Mouse (Mus musculus) urinary bladder, postnatal 14 days (tissue): Measurements from ENCODE around the gene Gm49342.
"Not testable (repeated sequence)": the region's sequence is repeated elsewhere in the genome, so short reads cannot be mapped to it uniquely, and the experiment has no call there.

ENCODE experiments used
- DNase-seq: peaks from one replicate; pipeline ENCODE4 v3.0.0; 2021; ENCODE audit warnings: low spot score

Gm49342 gene

DNA sequence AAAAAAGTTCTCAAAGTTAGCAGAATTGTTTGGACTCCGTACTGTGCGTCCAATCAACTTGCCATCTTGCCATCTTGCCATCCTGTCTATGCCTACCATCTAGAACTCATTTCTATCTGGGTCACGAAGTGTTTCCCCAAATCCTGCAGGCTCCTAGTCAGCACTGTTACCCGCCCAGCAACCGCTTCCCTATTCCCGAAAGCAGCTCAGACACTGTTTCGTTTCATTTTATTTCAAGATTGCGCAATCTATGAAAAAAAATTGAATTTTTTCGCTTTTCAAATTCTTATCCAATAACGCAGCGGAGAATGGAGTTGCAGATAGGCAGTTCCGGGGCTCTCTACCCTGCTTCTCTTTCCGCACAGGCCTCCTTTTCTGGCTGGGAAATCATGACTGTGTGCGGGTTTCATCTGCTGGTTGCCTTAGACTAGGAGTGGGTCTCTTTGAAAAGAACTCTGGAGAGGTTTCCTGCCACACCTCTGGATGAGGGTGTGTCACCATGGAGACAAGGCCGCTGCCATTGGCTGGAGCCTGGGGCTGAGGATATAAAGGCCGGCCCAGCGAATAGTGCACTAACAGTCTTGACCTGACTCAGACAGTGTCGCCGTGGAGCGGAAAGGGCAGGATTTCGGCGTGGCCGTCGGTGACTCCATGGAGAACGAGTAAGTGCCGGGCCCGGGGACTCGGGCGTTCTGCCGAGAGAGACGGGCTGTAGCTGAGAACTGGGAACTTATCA is at the start of gene Gm49342:
Gene Gm49342 (plus strand): TSS at position 586 of the 736 bp plus-strand sequence.
- DNase-seq: peak; percentile 97

DNA sequence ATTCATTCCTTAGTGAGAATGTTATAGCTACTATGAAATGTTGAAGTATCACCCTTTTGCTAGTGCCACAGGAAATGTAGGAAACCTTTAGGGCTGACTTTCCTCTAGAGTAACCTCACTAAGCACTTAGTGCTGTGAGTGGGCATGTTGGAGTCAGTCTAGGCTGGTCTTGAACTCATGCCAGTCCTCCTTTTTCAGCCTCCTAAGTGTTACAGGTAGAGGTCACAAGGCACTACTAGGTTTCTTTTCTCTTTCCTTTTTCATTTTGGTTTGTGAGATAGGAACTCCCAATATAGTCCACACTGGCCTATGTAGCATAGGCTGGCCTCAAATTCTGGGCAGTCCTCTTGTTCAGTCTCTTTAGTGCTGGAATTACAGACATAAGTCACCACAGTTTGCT is 48.9 kb upstream of the Gm49342 start:
- DNase-seq: no peak

DNA sequence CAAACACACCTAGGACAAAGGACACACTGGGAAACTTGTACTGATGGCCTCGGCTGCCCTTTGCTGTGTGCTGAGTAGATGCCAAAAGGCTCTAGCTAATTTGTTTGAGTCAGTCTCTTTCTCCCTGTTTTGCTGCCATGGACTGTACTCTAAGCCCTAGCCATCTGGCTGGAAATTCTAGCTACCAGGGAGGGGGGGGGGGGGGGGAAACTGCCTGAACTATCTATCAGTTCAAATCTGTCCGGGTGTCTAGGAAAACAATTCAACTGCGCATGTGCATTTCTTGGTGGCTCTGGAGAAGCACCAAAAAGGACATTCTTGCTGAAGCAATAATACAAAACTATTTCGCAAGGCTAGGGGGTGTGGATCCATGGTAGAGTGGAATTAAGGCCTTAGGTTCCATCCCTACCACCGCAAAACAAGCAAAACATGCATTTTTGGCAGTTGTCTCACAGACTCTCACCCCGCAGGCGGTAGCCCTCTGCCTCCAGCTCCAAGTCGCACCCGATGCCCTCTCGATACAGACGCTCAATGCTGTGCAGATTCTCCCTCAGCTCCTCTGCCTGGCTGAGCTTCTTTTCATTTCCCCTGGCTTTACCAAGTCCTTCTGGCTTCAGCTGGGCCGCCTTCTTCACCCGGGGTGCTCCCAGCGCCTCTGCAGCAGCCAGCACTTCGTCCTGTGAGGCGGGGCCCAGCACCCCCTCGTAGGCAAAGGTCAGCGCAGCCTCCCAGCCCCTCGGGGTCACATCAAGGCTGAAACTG is 48.2 kb upstream of the Gm49342 start:
- peak; percentile 67 for DNase-seq

DNA sequence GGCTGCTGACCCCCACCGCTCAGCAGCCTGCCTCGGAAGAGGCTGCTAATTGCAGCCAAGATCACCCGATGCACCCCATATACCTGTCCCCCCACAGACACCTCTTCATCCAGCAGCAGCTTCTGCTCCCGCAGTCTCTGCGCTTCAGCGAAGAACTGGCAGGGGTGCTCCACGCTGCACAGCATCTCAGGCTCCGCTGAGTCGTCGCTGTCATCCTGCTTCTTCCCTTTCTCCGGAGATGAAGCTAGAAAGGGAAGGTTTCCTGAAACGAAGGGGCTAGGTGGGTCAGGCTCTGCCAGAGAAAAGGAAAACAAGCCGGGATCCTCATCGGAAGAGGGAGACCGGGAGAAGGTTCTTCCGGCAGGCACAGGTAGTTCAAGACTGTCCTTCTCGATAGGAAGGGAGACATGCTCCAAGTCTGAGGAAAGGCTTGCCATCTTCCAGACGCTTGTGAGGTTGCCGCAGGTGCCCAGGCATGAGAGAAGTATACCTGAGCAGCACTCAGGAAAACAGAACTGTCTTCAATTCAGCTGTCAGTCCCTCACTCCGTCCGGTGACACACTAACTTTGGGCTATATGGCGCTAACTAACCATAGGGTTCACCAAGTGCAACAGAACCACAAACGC is 47.5 kb upstream of the Gm49342 start:
- peak; percentile 6 for DNase-seq

DNA sequence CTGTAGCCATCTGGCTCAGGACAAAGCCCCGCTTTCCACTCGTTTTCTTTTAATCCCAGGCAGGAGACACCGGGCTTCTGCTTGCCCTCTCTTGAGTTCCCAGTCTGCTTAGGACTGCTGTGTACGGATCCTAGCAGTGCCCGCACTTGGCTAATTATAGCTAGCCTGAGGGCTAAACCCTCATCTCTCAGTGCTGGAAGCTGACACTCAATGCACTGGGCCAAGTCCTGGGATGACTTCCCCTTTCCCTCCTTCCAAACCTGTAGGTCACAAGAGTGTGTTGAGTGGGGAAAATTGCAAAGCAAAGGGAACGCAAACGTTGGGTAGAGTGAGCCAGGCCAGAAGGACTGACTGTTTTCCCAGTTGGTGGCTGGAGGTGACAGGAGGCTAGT is 46.9 kb upstream of the Gm49342 start, which contains the start of gene Klhl33:
Gene Klhl33 (minus strand): TSS at position 134 of the 392 bp plus-strand sequence.
- DNase-seq: no peak

DNA sequence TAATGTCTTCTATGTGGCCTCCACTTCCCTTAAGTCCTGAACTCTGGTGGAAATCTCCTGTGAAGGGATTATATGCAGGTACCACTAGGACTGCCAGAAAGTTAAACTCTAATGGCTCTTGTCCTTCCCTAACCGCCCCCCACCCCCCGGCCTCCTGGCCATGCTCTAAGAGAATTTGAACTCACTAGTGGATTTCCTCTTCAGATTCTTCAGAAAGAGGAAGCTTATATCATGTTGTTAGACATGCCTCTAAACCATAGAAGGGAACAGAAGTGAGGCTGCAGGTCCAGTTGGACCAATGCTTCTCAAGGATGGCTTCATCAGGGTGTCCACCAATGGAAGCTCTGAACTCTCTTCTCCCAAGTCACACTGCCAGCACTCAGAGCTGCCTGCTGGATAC is 46.3 kb upstream of the Gm49342 start:
- not testable (repeated sequence) for DNase-seq

DNA sequence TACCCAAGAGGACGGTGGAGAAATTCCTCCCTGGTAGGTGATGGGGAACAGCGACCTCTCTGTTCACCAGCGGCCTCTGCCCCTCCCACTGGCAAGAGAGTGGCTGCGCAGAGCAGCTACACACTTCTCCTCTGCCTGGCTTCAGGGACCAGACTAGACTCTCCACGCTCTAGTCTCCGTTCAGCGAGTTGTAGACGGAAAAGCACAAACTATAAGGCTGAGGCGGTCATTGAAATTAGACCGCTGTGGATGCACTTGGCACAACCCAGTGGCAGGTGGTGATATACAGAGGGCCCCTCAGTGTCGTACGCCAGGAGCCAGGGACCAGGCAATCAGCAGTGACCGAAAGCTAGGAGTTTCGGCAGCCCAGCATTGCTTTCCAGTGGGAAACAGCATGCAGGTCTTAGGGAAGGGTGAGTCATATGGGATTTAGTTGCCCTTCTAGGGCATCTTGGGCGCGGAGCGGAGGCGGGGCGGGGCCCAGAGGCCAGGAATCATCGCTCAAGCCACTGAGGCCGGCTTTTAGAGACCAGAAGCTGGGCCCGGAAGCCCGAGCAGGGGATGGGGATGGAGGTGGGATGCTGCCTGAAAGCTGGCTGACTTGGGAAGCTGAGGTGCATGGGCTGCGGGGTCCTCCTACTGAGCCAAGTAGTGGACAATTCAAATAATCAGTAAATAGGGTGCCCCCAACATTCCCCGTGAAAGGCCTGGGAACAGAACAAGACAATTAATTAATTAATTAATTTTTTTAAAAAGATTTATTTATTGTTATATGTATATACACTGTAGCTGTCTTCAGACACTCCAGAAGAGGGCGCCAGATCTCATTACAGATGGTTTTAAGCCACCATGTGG is 40.1 kb upstream of the Gm49342 start:
- DNase-seq: peak; percentile 41

DNA sequence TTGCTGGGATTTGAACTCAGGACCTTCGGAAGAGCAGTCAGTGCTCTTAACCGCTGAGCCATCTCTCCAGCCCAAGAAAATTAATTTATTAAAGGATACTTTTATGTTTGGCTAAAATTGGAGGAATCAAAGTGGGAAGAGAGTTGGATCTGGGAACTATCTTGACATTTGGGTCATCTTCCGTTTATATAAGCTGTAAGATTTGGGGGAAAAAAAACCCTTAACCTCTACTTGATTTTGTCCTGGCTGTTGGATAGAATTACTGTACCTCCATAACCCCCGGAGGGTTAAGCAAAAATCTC is 39.5 kb upstream of the Gm49342 start:
- DNase-seq: no peak

DNA sequence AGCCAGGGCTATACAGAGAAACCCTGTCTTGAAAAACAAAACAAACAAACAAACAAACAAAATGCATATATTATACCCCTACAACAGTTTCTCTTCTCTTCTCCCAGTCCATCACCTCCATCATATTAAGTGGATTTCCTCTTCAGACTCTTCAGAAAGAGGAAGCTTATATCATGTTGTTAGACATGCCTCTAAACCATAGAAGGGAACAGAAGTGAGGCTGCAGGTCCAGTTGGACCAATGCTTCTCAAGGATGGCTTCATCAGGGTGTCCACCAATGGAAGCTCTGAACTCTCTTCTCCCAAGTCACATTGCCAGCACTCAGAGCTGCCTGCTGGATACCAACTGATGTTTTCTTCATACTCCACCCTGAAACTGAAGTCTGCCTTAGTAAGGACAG is 39.0 kb upstream of the Gm49342 start:
- not testable (repeated sequence) for DNase-seq

DNA sequence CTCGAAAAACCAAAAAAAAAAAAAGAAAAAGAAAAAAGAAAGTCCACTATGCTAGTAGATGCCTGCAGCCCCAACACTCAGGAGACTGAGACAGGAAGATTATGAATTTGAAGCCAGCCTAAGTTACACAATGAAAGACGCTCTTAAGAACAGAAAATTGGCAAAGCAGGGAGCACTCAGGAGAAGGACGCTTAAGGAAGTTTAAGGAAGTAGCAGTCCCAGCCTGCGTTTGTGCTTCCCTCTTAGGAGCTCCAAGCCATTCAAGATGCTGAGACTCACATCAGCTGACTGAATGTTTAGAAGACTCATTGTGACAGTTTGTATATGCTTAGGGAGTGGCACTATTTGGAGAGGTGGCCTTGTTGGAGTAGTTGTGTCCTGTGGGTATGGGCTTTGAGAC is 36.2 kb upstream of the Gm49342 start:
- no peak for DNase-seq

DNA sequence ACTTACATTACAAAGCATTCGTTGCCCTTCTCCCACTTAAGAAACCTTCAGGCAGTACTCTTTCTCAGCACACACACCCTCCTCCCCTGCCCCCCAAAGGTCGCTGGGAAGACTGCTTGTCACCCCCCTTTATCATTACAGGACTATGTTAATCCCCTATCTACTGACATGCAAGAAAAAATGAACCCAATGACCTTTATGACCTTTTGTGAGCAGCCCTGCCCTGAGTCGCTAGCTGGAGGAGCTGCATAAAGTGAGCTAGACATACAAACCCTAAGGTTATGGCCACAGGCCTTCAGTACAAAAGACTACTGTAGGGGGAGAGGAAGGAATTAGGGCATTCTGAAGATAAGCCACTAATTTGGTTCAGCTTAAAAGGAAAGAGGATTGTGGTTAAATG is 33.0 kb upstream of the Gm49342 start:
- DNase-seq: no peak

DNA sequence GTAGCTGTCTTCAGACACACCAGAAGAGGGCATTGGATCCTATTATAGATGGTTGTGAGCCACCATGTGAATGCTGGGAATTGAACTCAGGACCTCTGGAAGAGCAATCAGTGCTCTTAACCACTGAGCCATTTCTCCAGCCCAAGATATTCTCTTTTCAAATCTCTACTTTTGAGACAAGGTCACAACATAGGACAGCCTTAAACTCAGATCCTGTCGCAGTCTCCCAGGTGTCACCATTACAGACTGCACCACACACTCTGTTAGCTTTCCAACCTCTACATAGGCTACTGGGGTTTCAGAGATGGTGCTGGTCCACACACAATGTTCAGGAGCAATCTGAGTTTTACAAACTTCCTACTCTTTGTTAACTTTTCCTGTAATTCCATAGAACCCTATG is 20.9 kb upstream of the Gm49342 start:
- DNase-seq: not testable (repeated sequence)

DNA sequence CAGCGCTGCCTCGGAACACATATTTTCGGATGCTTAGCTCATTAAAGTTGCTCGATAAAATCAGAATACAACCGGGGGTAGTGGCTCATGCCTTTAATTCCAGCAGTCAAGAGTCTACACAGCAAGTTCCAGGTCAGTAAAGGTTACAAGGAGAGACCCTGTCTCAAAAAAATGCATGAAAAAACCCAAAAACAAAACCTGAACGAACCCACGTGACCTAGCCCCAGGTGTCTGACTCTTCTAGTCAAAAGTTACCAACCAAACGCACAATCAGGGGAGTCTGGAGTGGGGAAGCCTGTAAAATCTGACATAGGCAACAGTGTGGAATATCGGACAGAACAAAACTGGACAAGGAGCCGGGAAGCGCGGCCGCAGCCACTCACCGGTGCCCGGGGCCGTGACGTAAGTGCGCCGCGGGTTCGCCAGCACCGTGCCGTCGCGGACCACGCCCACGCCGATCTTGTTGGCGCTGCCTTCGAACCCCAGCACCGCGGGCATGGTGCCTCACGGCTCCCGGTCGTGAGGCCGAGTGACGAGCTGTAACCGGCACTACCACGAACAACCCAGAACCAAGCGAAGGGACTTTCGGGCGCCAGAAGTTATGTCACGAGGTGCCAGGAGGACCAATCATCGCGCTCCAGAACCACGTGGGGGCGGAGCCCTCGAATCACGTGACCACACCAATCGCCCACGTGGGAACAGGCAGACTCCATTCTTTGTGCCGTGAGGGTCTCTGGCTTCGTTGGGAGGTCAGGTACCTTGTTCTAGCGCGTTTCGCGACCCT is 19.8 kb upstream of the Gm49342 start, which contains the start of the genes Osgep and Apex1:
Gene Osgep (minus strand): TSS at position 613 of the 784 bp plus-strand sequence.
Gene Apex1 (plus strand): TSS at position 688 of the 784 bp plus-strand sequence.
- DNase-seq: peak; percentile 97

DNA sequence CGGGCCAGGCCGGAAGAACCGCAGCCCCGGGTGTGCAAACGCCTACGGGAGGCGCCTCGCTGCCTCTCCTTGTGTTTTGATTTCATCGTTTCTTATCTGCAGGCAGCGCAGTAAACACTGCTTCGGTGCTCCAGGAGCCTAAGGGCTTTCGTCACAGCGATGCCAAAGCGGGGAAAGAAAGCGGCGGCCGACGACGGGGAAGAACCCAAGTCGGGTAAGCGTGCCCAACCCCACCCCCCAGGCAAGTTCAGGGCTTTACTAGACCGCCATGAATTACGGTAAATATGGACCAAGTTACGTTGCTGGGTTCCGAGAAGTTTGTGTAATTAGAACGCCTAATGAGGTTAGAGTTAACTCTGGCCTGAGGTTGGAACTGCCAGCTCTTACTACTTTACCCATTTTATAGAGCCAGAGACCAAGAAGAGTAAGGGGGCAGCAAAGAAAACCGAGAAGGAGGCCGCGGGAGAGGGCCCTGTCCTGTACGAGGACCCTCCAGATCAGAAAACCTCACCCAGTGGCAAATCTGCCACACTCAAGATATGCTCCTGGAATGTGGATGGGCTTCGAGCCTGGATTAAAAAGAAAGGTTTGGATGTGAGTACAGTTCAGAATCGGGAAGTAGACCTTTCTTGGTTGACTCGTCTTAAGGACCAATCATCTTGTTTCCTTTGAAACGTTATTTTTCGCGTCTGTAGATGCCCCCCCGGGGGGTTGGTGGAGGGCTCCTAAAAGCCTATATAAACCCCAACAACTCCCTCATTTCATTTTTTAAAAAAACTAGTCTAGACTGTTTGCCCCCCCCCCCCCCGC is 19.0 kb upstream of the Gm49342 start:
- no peak for DNase-seq

DNA sequence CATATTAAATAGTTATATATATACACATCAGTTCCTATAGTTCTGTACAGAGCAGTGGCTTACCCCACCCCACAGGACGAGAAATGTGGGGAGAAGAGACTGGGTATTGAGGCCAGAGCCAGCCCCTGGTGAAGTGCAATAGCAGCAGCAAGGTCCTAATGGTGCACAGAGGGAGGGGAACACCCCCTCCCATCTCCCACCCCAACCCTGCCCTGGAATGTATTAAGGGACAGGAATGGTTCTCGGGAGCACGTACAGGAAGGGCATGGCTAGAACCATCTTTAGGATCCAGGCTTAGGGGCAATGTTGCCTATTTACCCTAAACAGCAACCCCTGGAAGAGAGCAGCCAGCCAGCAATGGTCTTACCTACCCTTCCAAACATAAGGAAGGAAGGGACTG is 17.0 kb upstream of the Gm49342 start:
- no peak for DNase-seq

DNA sequence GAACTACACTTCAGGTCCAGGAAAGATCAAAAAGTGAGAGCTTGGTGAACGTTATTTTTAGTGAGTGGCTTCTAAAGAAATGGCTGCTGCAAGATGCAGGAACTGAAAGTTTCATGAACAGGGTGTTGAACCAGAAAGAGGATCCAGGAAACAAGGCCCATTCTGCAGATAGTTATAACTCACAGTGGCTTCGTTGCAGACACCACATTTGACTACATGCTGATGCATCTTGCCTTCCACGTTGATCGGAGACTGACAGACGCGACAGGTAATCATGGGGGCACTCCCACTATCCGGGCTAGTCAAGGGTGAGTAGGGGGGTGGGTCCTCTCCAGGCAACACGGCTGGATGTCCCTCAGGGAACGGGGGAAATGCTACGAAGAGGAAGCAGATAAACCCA is 14.4 kb upstream of the Gm49342 start:
- DNase-seq: no peak

DNA sequence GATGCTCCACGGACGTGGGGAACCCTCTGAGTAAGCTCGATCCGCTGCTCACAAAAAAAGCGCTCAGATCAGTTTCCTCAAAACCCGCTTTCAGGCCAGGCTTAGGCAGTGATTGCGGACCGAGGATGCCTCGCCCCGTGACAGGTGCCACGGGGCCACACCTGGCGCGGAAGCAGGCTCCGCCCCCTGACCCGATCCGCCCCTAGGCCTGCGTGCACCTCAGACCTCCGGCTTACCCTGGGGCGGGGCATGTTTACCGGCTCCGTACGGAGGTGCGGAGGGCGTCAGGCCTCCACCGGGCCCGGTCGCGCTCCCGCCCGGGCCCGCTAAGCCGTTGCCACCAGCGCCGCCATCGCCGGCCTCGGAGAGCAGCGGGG is 14.0 kb upstream of the Gm49342 start:
- peak; percentile 70 for DNase-seq

DNA sequence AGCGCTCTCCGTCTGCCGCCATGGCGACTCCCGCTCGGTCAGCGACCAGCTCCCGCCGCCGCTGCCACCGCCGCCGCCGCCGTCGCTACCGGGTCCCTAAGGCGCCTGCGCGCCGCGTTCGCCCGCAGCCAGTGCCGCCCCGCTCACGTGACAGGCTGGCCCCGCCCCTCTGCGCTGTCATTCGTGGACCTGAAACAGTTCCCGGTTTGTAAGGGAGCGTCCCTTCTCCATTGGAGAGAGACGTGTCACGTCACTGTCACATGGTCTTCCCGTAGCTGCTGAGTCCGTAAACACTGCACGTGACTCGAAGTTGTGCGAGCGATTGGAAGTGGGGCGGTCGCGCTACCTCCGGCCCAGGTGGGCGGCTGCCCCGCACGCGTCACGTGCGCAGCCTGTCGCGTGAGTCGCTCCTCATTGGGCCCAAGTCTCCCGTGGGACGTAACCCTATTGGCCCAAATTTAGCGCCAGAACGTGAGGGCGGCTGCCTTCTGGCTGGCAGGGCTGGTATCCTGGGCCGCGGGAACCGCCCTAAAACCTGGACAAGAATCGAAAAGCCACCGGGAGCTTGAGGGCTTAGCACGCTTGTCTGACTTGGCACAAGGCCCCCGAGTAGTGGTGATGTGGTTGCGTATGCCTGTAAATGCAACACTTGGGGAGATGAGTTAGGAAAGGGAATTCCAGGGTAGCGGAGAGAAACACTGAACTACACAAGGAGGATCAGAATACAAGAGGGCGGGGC is 13.4 kb upstream of the Gm49342 start, which contains the start of the genes Pip4p1 and Pnp:
Gene Pip4p1 (minus strand): TSS at position 103 of the 739 bp plus-strand sequence.
Gene Pnp (plus strand): TSS at position 329 of the 739 bp plus-strand sequence.
- DNase-seq: peak; percentile 99

DNA sequence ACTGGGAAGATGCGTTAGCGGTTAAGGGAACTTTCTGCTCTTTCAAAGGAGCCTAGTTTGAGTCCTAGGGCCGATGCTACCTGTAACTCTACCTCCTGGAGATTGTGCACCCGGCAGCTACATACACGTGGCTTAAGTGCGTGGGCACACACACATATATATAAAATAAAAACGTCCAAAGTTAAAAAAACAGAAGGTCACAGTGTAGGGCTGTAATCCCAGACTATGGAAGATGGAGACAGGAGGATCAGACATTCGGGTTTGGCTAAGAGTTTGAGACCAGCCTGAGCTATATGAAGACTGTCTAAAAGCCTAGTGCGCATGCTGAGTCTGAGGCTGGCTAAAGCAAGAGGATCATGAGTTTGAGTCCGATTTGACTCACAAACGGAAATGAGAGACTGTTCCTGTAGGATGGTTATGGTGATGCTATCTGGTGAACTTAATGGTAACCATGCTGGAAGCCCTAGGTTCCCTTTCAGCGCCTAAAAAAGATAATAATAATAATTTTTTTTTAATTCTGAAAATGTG is 12.8 kb upstream of the Gm49342 start:
- no peak for DNase-seq
